Mouse (Mus musculus) layer of hippocampus, adult 2 months (tissue): Measurements from ENCODE around the gene Prl2c3. TPM values are rescaled to one million over a fixed set of nuclear protein-coding genes. Genes with fewer than 3 reads are reported as not detected.
"Not testable (repeated sequence)": the region's sequence is repeated elsewhere in the genome, so short reads cannot be mapped to it uniquely, and the experiment has no call there.

Experiments used
- DNase-seq, 2 experiments: peaks; one replicate each; pipeline ENCODE4 v3.0.0; 2022; ENCODE audit warnings: low spot score in 2 of 2
- H3K27ac ChIP-seq: fragments of 200-600 bp; 2 replicates; pipeline ENCODE4 v1.8.1; 2022
- H3K4me3 ChIP-seq: fragments of 200-600 bp; 2 replicates; pipeline ENCODE4 v1.8.1; 2022; ENCODE audit warnings: mild to moderate bottlenecking
- CTCF ChIP-seq: fragments of 200-600 bp; conservative IDR thresholded peaks from 2 replicates; pipeline ENCODE4 v1.8.1; 2022; ENCODE audit warnings: antibody characterized with exemption, mild to moderate bottlenecking, moderate library complexity
- long read RNA-seq, 2 experiments: library from polyadenylated mRNA; stranded (forward); transcript quantifications; one replicate each; pipeline ENCODE4 v2.0.0; 2021; ENCODE audit warnings: borderline mapping rate in 2 of 2
- total RNA-seq, 2 experiments: library from RNA; stranded (reverse); gene quantifications; 2 replicates each; pipeline ENCODE4 v1.2.3; 2021

Gene Prl2c3
- not detected for total RNA-seq
- long read RNA-seq, experiment 1: 0 reads
- long read RNA-seq, experiment 2: 0 reads

GRCm38 (mm10) chr13:12799979-12800378 is at the start of gene Prl2c3:
TSS of gene Prl2c3 (minus strand) at chr13:12800079.
- H3K27ac ChIP-seq, H3K4me3 ChIP-seq, DNase-seq: not testable (repeated sequence)

GRCm38 (mm10) chr13:12848254-12848653 is 48.4 kb upstream of the Prl2c3 start:
- not testable (repeated sequence) for DNase-seq, H3K27ac ChIP-seq, H3K4me3 ChIP-seq

- H3K27ac ChIP-seq, DNase-seq: not testable (repeated sequence)
Measured at GRCm38 (mm10) chr13:12844701-12845100, 44.8 kb upstream of the Prl2c3 start.

GRCm38 (mm10) chr13:12837546-12837945 is 37.7 kb upstream of the Prl2c3 start:
- H3K4me3 ChIP-seq, H3K27ac ChIP-seq, DNase-seq: not testable (repeated sequence)

More at GRCm38 (mm10) chr13:12844701-12845100, 44.8 kb upstream of the Prl2c3 start:
- H3K4me3 ChIP-seq: not testable (repeated sequence)

DNA sequence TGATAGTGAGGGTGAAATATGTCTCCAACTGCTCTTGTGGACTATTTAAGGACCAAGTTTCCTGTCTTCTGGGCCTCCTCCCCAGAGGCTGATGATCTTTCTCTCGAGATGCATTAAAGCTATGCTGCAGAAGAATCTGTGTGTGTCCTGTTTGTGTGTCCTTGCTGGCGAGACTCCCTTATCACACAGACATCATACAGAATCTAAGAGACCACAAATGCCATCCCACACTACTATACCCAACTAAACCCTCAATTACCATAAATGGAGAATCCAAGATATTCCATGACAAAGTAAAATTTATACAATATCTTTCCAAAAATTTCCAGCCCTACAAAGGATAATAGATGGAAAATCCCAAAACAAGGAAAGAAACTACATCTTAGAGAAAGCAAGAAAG is 31.9 kb upstream of the Prl2c3 start:
- Histone ChIP-seq H3K27ac (no peak overlapping the region), H3K4me3 (no peak overlapping the region)
- no peak for TF ChIP-seq CTCF
- DNase-seq: no peak

- H3K27ac ChIP-seq: no peak overlapping the region
- no peak for TF ChIP-seq CTCF
- no peak for DNase-seq
Measured at GRCm38 (mm10) chr13:12829031-12829430, 29.2 kb upstream of the Prl2c3 start.

GRCm38 (mm10) chr13:12824500-12825176 is 24.8 kb upstream of the Prl2c3 start:
- DNase-seq, H3K4me3 ChIP-seq, H3K27ac ChIP-seq: not testable (repeated sequence)

More at GRCm38 (mm10) chr13:12829031-12829430, 29.2 kb upstream of the Prl2c3 start:
- no peak overlapping the region for H3K4me3 ChIP-seq

DNA sequence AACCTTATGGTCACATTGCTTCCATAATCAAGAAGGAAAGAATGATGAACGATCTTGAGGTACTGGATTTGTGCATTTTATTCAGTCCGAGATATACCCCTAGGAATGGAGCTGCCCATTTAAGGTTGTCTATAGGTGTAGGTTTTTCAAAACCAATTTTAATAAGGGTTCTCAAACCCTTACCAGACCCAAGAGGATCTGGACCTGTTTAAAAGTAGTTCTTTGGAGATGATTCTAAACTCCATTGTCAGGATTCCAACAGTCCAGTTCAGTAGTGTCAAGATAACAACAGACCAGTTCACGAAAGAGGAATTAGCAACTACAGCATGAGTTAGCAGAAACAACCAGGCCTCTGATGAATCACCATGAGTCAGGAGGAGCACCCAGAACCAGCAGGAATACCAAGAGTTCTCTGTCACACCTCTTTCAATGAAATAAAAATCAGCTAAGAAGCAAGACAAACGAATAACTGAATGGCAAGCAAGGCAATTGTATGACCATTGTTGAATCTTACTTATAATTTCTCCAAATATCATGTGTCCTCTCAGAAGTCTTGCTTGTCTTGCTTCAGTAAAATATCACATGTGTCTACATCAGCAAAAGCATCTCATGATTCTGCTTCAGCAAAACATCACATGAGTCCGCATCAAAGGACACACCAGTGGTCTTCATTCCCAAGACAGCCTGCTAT is 14.0 kb upstream of the Prl2c3 start:
- not testable (repeated sequence) for H3K27ac ChIP-seq, H3K4me3 ChIP-seq, DNase-seq

GRCm38 (mm10) chr13:12809591-12809990 is 9.7 kb upstream of the Prl2c3 start:
- no peak for DNase-seq
- H3K27ac ChIP-seq: no peak overlapping the region
- TF ChIP-seq CTCF: no peak
- no peak overlapping the region for H3K4me3 ChIP-seq

GRCm38 (mm10) chr13:12808793-12809512 is 9.1 kb upstream of the Prl2c3 start:
- H3K27ac ChIP-seq, H3K4me3 ChIP-seq, DNase-seq: not testable (repeated sequence)

GRCm38 (mm10) chr13:12806496-12806895 is 6.6 kb upstream of the Prl2c3 start:
- H3K4me3 ChIP-seq, DNase-seq, H3K27ac ChIP-seq: not testable (repeated sequence)

DNA sequence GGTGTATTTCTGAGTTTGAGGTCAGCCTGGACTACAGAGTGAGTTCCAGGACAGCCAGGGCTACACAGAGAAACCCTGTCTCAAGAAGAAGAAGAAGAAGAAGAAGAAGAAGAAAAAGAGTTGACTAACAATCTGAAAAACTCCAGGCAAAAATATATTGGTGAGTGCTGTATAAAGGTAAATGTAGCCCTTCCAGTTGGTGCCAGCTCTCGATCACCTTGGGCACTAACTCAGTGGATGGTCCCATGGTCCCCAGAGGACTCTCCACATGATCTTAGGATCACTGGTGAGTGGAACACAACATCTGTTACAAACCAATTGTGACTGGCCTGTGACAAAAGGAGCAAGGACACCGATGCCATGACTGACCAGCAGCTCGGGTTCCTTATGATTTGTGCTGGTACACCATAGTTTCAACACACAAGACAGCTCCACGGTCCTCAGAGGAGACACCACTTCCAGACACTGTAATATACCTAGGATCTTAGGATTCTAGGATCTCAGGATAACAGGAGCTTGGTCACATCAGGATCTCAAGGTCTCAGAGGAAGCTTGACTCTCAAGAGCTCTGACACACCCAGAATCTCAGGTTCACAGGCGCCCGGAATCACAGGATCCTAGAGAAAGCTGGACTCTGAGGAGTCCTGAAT is 30.3 kb downstream of the Prl2c3 start:
- not testable (repeated sequence) for H3K4me3 ChIP-seq, H3K27ac ChIP-seq, DNase-seq

Other genes with a start within 250 kb of the Prl2c3 start
- 10 to 100 TPM; 12.4 to 14.8 TPM for gene Ero1lb, start 234.2 kb downstream of the Prl2c3 start, total RNA-seq
- not detected for gene Prl2c2, start 205.3 kb upstream of the Prl2c3 start, total RNA-seq